11 mouse cellular contexts compared by ENCODE assay signal in the genomic region with DNA sequence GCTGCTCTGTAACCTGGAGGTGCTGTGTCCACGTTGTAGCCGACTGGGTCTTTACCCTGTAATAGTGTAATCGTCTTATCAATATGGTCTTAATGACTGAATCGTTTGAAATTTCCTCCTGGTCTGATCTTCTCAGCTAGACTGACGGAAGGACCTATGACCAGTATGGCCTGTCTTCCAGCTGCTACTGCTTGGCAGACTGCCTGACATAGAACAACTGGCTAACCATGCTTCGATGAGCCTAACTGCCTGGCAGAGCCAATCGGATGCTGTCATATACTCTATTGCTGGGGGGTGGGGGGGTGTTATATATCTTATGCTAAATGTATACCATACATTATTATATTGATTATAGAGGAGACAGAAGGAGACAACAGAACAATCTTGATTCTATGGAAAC.
"Had no signal": no experiment of that assay in that cellular context is flagged by ENCODE, and none has a peak within 500 bp of the region (broad histone marks: within the 10 kb centered on the region; RNA-seq: fewer than 3 reads in every experiment).

No protein-coding gene starts in this region.

- H3K9me3 ChIP-seq: limb, embryonic 15.5 days; liver, embryonic 12.5 days; midbrain, embryonic 12.5 days; neural tube, embryonic 13.5 days; stomach, embryonic 15.5 days had no signal

- DNase-seq: kidney, adult 2 months; left cerebral cortex, postnatal 4 days; retina, postnatal 1 day; thymus, postnatal 36 days had no signal

- ATAC-seq: liver, embryonic 12.5 days; midbrain, embryonic 16.5 days had no signal

- H3K4me2 ChIP-seq: limb, embryonic 15.5 days; liver, embryonic 12.5 days; midbrain, embryonic 12.5 days; neural tube, embryonic 13.5 days; stomach, embryonic 15.5 days had no signal

- H3K27me3 ChIP-seq: limb, embryonic 15.5 days; liver, embryonic 12.5 days; midbrain, embryonic 12.5 days; neural tube, embryonic 13.5 days; stomach, embryonic 15.5 days had no signal

- H3K9ac ChIP-seq: limb, embryonic 15.5 days; liver, embryonic 12.5 days; midbrain, embryonic 12.5 days; neural tube, embryonic 13.5 days; stomach, embryonic 15.5 days had no signal

- H3K27ac ChIP-seq: hindbrain, postnatal 0 days; limb, embryonic 15.5 days; liver, embryonic 12.5 days; midbrain, embryonic 12.5 days; neural tube, embryonic 13.5 days; stomach, embryonic 15.5 days had no signal

- H3K4me3 ChIP-seq: limb, embryonic 15.5 days; liver, embryonic 12.5 days; midbrain, embryonic 12.5 days; neural tube, embryonic 13.5 days; stomach, embryonic 15.5 days had no signal

- H3K4me1 ChIP-seq: midbrain, embryonic 12.5 days; neural tube, embryonic 13.5 days had no signal

- H3K36me3 ChIP-seq: limb, embryonic 15.5 days; liver, embryonic 12.5 days; midbrain, embryonic 12.5 days; neural tube, embryonic 13.5 days; stomach, embryonic 15.5 days had no signal
